Mouse (Mus musculus) MEL (cell line): ENCODE data around the gene Prkcq. TPM values are rescaled to one million over a fixed set of nuclear protein-coding genes. Genes with fewer than 3 reads are reported as not detected.

Experiments used
- DNase-seq: peaks from one replicate; pipeline ENCODE4 v3.0.0; 2011; ENCODE audit warnings: low read depth, low spot score
- H3K27ac ChIP-seq: 2 replicates; pipeline ENCODE4 v1.5.1; 2012; ENCODE audit warnings: low read depth, mild to moderate bottlenecking, control low read depth, low read length, moderate library complexity; ENCODE audit not compliant: control insufficient read depth
- H3K27me3 ChIP-seq, 2 experiments: fragments of 150-350 bp in 1 of 2; sonication (generic) in 1 of 2; 2 replicates each; pipeline ENCODE4 v1.6.1; 2012; ENCODE audit warnings: low read length in 2 of 2, mild to moderate bottlenecking in 2 of 2, improper control_type of control experiment in 1 of 2, moderate library complexity in 1 of 2; ENCODE audit not compliant: insufficient read depth in 2 of 2, control insufficient read depth in 1 of 2
- H3K36me3 ChIP-seq, 2 experiments: 2 replicates each; pipeline ENCODE4 v1.6.1; 2012 to 2014; ENCODE audit warnings: low read length in 2 of 2, improper control_type of control experiment in 1 of 2, inconsistent platforms in 1 of 2, mild to moderate bottlenecking in 1 of 2; ENCODE audit not compliant: insufficient read depth in 2 of 2, control insufficient read depth in 1 of 2
- H3K4me1 ChIP-seq, 2 experiments: fragments of 150-350 bp in 1 of 2; sonication (generic) in 1 of 2; 2 replicates each; pipeline ENCODE4 v1.6.1; 2012; ENCODE audit warnings: low read length in 2 of 2, improper control_type of control experiment in 1 of 2, mild to moderate bottlenecking in 1 of 2; ENCODE audit not compliant: insufficient read depth in 2 of 2, control insufficient read depth in 1 of 2
- H3K4me3 ChIP-seq, 2 experiments: fragments of 150-350 bp in 1 of 2; sonication (generic) in 1 of 2; 2 replicates each; pipeline ENCODE4 v1.5.1; 2012; ENCODE audit warnings: low read depth in 2 of 2, low read length in 2 of 2, mild to moderate bottlenecking in 2 of 2, moderate library complexity in 2 of 2, control low read depth in 1 of 2, improper control_type of control experiment in 1 of 2; ENCODE audit not compliant: control insufficient read depth in 1 of 2, insufficient read depth in 1 of 2
- H3K79me2 ChIP-seq: 2 replicates; pipeline ENCODE4 v1.6.1; 2012; ENCODE audit warnings: mild to moderate bottlenecking, low read length, moderate library complexity; ENCODE audit not compliant: control insufficient read depth, poor library complexity, insufficient read depth
- H3K9ac ChIP-seq: 2 replicates; pipeline ENCODE4 v1.6.1; 2012; ENCODE audit warnings: low read depth, mild to moderate bottlenecking, control low read depth, low read length, moderate library complexity; ENCODE audit not compliant: control insufficient read depth, poor library complexity, severe bottlenecking
- H3K9me3 ChIP-seq: fragments of 150-350 bp; sonication (generic); replicated peaks from 2 replicates; pipeline ENCODE4 v1.6.1; 2012; ENCODE audit warnings: mild to moderate bottlenecking, low read length, improper control_type of control experiment, moderate library complexity; ENCODE audit not compliant: insufficient read depth
- CHD1 ChIP-seq: IDR thresholded peaks from 2 replicates; pipeline ENCODE4 v1.6.1; 2012; ENCODE audit warnings: low read depth, mild to moderate bottlenecking, inconsistent platforms, low read length, improper control_type of control experiment
- E2F4 ChIP-seq: IDR thresholded peaks from 2 replicates; pipeline ENCODE4 v1.6.1; 2011; ENCODE audit warnings: low read depth, low read length, improper control_type of control experiment, borderline replicate concordance
- EP300 ChIP-seq, 2 experiments: IDR thresholded peaks; 2 replicates each; pipeline ENCODE4 v1.6.1; 2011; ENCODE audit warnings: improper control_type of control experiment in 2 of 2, low read length in 2 of 2, low read depth in 1 of 2, mild to moderate bottlenecking in 1 of 2
- ETS1 ChIP-seq: IDR thresholded peaks from 2 replicates; pipeline ENCODE4 v1.6.1; 2012; ENCODE audit warnings: low read depth, mild to moderate bottlenecking, inconsistent platforms, low read length, improper control_type of control experiment, moderate library complexity
- GATA1 ChIP-seq: IDR thresholded peaks from 2 replicates; pipeline ENCODE4 v1.6.1; 2011; ENCODE audit warnings: low read depth, low read length, improper control_type of control experiment
- MAZ ChIP-seq: IDR thresholded peaks from 2 replicates; pipeline ENCODE4 v1.6.1; 2012; ENCODE audit warnings: low read depth, mild to moderate bottlenecking, inconsistent platforms, low read length, improper control_type of control experiment
- MEF2A ChIP-seq: IDR thresholded peaks from 2 replicates; pipeline ENCODE4 v1.6.1; 2014; ENCODE audit warnings: low read depth, mild to moderate bottlenecking, inconsistent platforms, low read length, improper control_type of control experiment; ENCODE audit not compliant: poor library complexity, insufficient replicate concordance, severe bottlenecking; ENCODE audit errors: extremely low read depth
- MYB ChIP-seq: IDR thresholded peaks from 2 replicates; pipeline ENCODE4 v1.6.1; 2011; ENCODE audit warnings: mild to moderate bottlenecking, low read depth, low read length, improper control_type of control experiment
- MYC ChIP-seq: IDR thresholded peaks from 2 replicates; pipeline ENCODE4 v1.6.1; 2011; ENCODE audit warnings: low read depth, mild to moderate bottlenecking, low read length, improper control_type of control experiment, moderate library complexity
- NRF1 ChIP-seq: IDR thresholded peaks from 2 replicates; pipeline ENCODE4 v1.6.1; 2014; ENCODE audit warnings: low read depth, mild to moderate bottlenecking, inconsistent platforms, low read length, improper control_type of control experiment, moderate library complexity; ENCODE audit not compliant: poor library complexity, insufficient read depth, severe bottlenecking
- POLR2A ChIP-seq, 2 experiments: IDR thresholded peaks; 2 replicates each; pipeline ENCODE4 v1.6.1; 2011 to 2012; ENCODE audit warnings: low read length in 2 of 2, mild to moderate bottlenecking in 2 of 2, control low read depth in 1 of 2, improper control_type of control experiment in 1 of 2, low read depth in 1 of 2, moderate library complexity in 1 of 2; ENCODE audit not compliant: control insufficient read depth in 1 of 2, insufficient read depth in 1 of 2, poor library complexity in 1 of 2
- RCOR1 ChIP-seq: IDR thresholded peaks from 2 replicates; pipeline ENCODE4 v1.6.1; 2012; ENCODE audit warnings: low read depth, mild to moderate bottlenecking, inconsistent platforms, low read length, improper control_type of control experiment
- SMC3 ChIP-seq: IDR thresholded peaks from 2 replicates; pipeline ENCODE4 v1.6.1; 2011; ENCODE audit warnings: low read depth, low read length, improper control_type of control experiment
- TAL1 ChIP-seq: IDR thresholded peaks from 2 replicates; pipeline ENCODE4 v1.6.1; 2012; ENCODE audit warnings: mild to moderate bottlenecking, inconsistent platforms, low read length, moderate library complexity, mixed read lengths
- TCF12 ChIP-seq: IDR thresholded peaks from 2 replicates; pipeline ENCODE4 v1.6.1; 2014; ENCODE audit warnings: low read depth, mild to moderate bottlenecking, inconsistent platforms, low read length, improper control_type of control experiment, moderate library complexity
- USF1 ChIP-seq: IDR thresholded peaks from 2 replicates; pipeline ENCODE4 v1.6.1; 2014; ENCODE audit warnings: low read depth, mild to moderate bottlenecking, inconsistent platforms, low read length, improper control_type of control experiment, moderate library complexity
- ZC3H11A ChIP-seq: IDR thresholded peaks from 2 replicates; pipeline ENCODE4 v1.6.1; 2012; ENCODE audit warnings: low read depth, mild to moderate bottlenecking, inconsistent platforms, low read length, improper control_type of control experiment
- ZKSCAN1 ChIP-seq: IDR thresholded peaks from 2 replicates; pipeline ENCODE4 v1.6.1; 2012; ENCODE audit warnings: low read depth, mild to moderate bottlenecking, inconsistent platforms, low read length, improper control_type of control experiment, moderate library complexity
- ZMIZ1 ChIP-seq: IDR thresholded peaks from 2 replicates; pipeline ENCODE4 v1.6.1; 2012; ENCODE audit warnings: low read depth, mild to moderate bottlenecking, inconsistent platforms, low read length, improper control_type of control experiment, moderate library complexity
- ZNF384 ChIP-seq: IDR thresholded peaks from 2 replicates; pipeline ENCODE4 v1.6.1; 2012; ENCODE audit warnings: low read depth, mild to moderate bottlenecking, inconsistent platforms, low read length, improper control_type of control experiment
- polyA plus RNA-seq, 2 experiments: library from polyadenylated mRNA; stranded (reverse) in 1 of 2; unstranded in 1 of 2; fragments of >175 nt in 1 of 2; fragments of >200 nt in 1 of 2; gene quantifications; 2 replicates each; pipeline versions ENCODE4 v1.2.1 to v1.2.4; 2012; ENCODE audit warnings: low replicate concordance in 2 of 2, low read depth in 1 of 2; ENCODE audit not compliant: insufficient read length in 2 of 2, insufficient read depth in 1 of 2, missing spikeins in 1 of 2
- total RNA-seq: library from RNA; depleted of rRNA; stranded (reverse); fragments of 300-350 nt; gene quantifications from 2 replicates; pipeline ENCODE4 v1.2.3, GENCODE M21; 2012

Gene Prkcq
- total and polyA plus RNA-seq, 3 experiments, result 0.12 to 0.19 TPM; not detected in 1

- no peak overlapping the region for H3K4me3 ChIP-seq
- no peak overlapping the region for H3K27ac ChIP-seq
- no peaks in the 10 kb centered on the region for H3K79me2 ChIP-seq
- H3K27me3 ChIP-seq, result no peaks in the 10 kb centered on the region
- no peak for DNase-seq
- H3K4me1 ChIP-seq, result peaks cover 43 to 69% of the 10 kb centered on the region in 2 experiments
- peaks cover 0 to 59% of the 10 kb centered on the region in 2 experiments; a peak in 2 of 4 replicates for H3K36me3 ChIP-seq
- H3K9me3 ChIP-seq, result no peaks in the 10 kb centered on the region
- H3K9ac ChIP-seq, result no peak overlapping the region
- TF ChIP-seq TCF12, result 0 out of 2 replicates have a peak, but pooled peaks have one; percentile 31
- TF ChIP-seq E2F4, result no peak
- peak; percentile 78 for TF ChIP-seq GATA1
- no peak for TF ChIP-seq NRF1
- peak; percentile 40 to 45; a peak in 3 of 4 replicates for TF ChIP-seq EP300 (IDR thresholded peaks at IDR 0.05; ENCODE audit: low read depth in 1 of 2, low read length in 2 of 2)
These were observed 33.8 kb downstream of the Prkcq start for GRCm38 (mm10) chr2:11205720-11206119.

GRCm38 (mm10) chr2:11208263-11208662, 36.4 kb downstream of the Prkcq start:
- Histone ChIP-seq H3K9ac (no peak overlapping the region), H3K4me1 (peaks cover 30 to 59% of the 10 kb centered on the region in 2 experiments), H3K27ac (no peak overlapping the region), H3K79me2 (no peaks in the 10 kb centered on the region), H3K9me3 (no peaks in the 10 kb centered on the region), H3K27me3 (no peaks in the 10 kb centered on the region)
- DNase-seq, result no peak
- peak; percentile 63 for TF ChIP-seq GATA1
- TF ChIP-seq RCOR1, result peak; percentile 44
- TF ChIP-seq EP300 (IDR thresholded peaks at IDR 0.05; ENCODE audit: low read depth in 1 of 2, low read length in 2 of 2), result peak in 1 of 2 experiments; percentile 20; a peak in 1 of 4 replicates
- TF ChIP-seq ZKSCAN1, result no peak
- TF ChIP-seq, all 39 proteins: peak for 3
- Histone ChIP-seq H3K36me3 (peaks cover 0 to 53% of the 10 kb centered on the region in 2 experiments; a peak in 2 of 4 replicates), H3K4me3 (no peak overlapping the region)

GRCm38 (mm10) chr2:11209335-11209734, 37.4 kb downstream of the Prkcq start:
- Histone ChIP-seq H3K4me1 (peaks cover 22 to 50% of the 10 kb centered on the region in 2 experiments), H3K27me3 (no peaks in the 10 kb centered on the region)
- TF ChIP-seq ZNF384, result no peak
- TF ChIP-seq SMC3, result no peak
- no peak for TF ChIP-seq ZMIZ1
- no peak for TF ChIP-seq NRF1
- TF ChIP-seq TAL1, result no peak
- no peak for TF ChIP-seq POLR2A (IDR thresholded peaks at IDR 0.05; ENCODE audit: control insufficient read depth in 1 of 2, insufficient read depth in 1 of 2, low read depth in 1 of 2, low read length in 2 of 2, poor library complexity in 1 of 2)
- no peak for TF ChIP-seq RCOR1
- no peak for TF ChIP-seq USF1
- TF ChIP-seq ETS1, result no peak
- TF ChIP-seq MAZ, result no peak
- TF ChIP-seq CHD1, result no peak
- no peak for TF ChIP-seq MYB
- no peak for TF ChIP-seq MYC
- no peak for TF ChIP-seq MEF2A
- TF ChIP-seq GATA1, result no peak
- TF ChIP-seq ZC3H11A, result no peak

More at GRCm38 (mm10) chr2:11209335-11209734, 37.4 kb downstream of the Prkcq start:
- H3K9ac ChIP-seq, result no peak overlapping the region
- DNase-seq, result no peak
- H3K4me3 ChIP-seq, result no peak overlapping the region
- H3K9me3 ChIP-seq, result no peaks in the 10 kb centered on the region
- H3K36me3 ChIP-seq, result peaks cover 0 to 43% of the 10 kb centered on the region in 2 experiments; a peak in 2 of 4 replicates
- H3K79me2 ChIP-seq, result no peaks in the 10 kb centered on the region
- no peak overlapping the region for H3K27ac ChIP-seq
